Mouse (Mus musculus): Measurements from ENCODE around the gene Stard13.

Gene Stard13

DNA sequence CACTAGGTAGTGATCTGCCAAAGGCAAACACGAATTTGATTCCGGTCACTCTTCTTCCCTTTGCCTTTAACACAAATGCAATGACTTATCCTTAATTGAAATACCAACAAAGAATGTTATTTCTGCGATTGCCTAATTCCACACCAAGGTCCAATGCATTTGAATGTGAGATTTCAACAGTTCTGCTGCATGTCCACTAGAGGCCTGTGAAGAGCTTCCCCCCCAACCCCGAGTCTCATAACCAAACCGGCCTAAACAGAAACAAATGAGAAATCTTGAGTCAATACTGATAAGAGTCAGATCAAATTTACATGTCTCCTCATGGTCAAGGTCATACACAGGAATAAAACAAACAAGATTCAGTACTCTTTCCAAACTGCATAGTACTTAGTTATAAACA lies 91.4 kb downstream of the Stard13 start:
- DNase-seq (ENCODE audit: low read depth, low spot score): no peak

DNA sequence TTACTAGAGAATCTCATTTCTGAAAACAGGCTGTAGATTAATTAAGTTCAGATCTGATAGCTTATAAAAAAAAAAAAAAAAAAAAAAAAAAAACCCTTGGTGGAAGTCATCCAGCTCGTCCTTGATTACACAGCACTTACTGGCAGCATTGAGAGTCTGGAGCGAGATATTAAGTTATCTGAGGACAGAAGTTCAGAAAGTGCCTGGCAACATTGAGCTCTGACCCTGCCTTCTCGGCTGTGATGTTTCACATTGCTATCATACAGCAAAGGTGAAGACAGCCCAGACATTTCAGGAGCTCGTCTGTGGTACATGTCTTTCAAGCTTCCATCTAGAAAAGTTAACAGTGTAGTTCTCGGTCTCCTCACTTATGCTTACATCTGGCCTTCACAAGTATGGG lies 95.7 kb downstream of the Stard13 start:
- DNase-seq (ENCODE audit: low read depth, low spot score): no peak

DNA sequence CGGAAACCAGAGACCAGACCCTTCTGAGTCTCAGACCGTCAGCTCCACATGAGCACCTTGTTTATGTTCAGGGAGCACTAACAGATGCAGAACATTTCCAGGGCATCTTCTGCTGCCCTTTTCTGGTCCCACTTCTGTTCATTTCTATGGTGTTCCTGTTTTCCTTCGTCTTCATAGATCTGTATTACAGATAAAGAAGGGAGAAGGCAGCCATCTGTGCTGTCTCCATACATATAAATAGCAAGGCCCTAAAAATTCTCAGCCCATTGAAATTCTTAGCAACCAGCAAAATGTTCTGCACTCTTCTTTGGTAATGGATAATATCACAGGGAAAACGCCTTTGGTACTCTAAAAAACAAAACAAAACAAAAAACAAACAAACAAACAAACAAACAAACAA lies 96.3 kb downstream of the Stard13 start:
- no peak for DNase-seq (ENCODE audit: low read depth, low spot score)

DNA sequence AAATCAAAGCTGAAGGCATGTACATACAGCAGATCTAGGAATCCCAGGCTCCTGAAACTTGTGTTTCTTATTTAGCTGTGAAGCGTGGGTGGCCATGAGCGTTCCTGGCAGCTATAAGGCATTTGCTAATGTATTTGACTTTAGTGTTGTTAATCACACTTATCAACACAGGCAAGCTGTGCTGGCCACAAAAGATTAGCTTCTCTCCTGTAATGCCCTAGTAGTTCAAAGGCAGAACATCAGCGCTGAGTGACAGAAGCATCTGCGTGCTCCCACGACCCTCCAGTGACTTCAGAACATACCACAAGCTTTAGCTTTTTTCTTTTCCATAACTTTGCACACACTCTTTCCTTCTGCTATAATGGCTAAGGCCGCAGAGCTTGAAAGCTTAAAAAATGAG lies 97.7 kb downstream of the Stard13 start:
- no peak for DNase-seq (ENCODE audit: low read depth, low spot score)

DNA sequence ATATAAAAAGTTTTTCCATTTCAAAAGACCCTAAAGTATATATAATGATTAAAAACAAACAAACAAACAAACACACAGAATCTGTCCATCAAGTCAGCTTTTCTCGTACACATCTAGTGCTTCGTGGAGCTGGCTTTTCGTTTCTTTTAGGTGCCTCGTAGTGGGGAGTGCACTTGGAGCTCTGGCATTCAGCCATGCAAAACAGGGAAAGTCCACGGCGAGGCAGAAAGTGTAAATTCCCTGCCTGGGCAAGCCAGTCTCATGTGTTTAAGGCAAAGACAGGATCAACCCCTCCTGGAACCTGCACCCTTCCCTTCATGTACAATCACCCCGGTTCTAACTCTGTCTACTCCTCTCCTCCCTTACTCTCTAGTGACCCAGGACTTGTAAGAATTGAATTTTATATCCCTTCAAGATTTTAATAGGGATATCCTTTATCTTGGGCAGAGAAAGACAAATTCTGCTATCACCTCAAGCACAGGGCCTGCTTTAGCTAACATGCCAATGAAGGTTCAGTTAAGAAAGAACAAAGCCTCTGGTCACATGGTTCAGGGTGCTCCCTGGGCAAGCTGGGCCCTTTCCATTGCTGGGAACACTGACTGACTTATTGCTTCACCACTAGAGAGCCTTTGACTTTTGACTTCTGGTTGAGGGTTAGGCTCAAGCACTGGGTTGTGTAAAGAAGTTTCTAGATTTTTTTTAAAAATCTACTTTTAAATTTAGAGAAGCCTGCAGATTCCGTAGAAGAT lies 98.4 kb downstream of the Stard13 start:
- DNase-seq (ENCODE audit: low read depth, low spot score): no peak

DNA sequence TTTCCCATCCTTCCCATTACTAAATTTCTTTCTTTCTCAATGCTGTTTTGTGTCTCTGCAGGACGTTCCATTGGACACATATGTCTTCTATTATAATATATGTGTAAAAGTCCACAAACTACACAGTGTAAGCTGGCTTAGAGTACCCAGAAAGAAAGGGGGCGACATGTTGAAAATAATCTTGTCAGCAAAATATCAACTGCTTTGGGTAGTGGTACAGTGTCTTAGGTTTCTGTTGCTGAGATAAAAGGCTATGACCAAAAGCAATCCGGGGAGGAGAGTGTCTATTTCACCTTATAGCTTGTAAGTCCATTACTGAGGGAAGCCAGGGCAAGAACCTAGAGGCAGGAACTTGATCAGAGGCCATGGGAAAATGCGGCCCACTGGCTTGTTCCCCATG lies 99.4 kb downstream of the Stard13 start:
- DNase-seq (ENCODE audit: low read depth, low spot score): no peak

DNA sequence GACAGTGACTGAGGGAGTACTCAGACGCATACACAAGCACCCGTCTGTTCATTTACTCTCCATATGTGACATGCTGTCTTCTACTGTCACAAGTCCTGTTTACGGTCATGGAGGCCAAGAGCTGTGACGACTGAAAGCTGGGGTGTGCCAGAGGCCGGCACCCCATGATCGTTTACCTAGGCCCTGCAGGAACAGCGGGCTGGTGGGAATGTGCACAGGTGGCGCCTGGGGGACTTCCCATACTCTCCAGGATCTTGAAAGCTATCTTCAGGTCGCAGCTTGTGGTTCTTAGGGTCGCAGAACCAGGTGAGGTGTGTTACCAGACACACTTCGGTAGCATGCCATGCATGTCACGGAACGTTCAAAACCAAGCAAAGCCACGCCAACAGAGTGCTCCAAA lies 99.9 kb downstream of the Stard13 start:
- no peak for DNase-seq (ENCODE audit: low read depth, low spot score)

DNA sequence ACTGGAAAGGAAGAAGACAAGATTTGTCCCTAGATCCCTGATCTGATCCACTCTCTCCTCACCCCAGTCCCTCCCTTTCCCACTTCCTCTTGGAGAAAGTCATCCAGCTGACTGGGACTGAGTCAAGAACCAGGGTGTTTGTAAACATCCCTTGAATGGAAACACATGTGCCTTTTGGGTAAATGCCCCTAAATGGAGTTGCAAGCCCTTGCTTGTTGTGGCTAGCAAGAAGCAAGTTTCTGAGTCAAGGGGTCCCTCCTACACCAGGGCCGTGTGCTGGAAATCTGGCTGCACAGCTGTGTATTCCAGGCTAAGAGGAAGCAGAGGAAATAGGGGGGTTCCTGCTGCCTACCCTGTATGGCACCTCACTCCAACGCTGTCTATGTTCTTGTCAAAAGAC lies 103.9 kb downstream of the Stard13 start:
- no peak for DNase-seq (ENCODE audit: low read depth, low spot score)

DNA sequence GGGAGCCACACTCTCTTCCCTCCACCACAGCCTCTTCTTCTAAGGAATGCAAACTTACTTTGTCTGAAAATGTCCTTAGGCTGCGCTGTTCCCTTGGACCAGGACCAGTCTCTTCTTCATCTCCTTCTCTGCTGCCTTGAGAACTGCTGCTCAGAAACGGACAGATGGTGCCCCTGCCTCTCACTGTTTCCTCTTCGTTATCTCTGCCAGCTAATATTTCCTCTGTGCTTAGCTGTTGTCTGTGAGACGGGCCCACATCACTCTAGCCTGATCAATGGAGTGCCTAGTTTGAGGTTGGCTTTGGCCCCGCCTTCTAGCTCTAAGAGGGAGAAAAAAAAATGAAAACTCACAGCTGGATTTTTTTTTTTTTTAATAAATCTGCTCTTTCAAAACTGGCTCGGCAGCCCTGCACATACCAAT lies 106.3 kb downstream of the Stard13 start:
- DNase-seq (ENCODE audit: low read depth, low spot score): no peak

DNA sequence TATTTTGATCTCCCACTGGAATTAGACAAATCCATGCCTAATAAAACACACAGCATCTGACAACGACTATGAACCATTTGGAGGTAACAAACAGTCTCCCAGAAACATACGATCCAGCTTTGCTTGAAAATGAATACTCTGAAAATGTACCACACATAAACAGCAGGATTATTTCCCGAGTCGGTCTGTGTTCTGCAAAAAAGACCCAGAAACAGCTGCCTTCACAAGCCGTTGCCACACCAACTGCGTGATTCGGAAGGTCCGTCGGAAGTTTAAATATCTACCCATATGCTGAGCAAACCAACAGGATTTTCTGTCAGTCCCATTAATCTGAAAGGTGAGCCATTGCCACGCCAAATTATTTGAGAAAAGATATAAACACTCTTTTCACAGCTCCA lies 107.0 kb downstream of the Stard13 start:
- no peak for DNase-seq (ENCODE audit: low read depth, low spot score)

DNA sequence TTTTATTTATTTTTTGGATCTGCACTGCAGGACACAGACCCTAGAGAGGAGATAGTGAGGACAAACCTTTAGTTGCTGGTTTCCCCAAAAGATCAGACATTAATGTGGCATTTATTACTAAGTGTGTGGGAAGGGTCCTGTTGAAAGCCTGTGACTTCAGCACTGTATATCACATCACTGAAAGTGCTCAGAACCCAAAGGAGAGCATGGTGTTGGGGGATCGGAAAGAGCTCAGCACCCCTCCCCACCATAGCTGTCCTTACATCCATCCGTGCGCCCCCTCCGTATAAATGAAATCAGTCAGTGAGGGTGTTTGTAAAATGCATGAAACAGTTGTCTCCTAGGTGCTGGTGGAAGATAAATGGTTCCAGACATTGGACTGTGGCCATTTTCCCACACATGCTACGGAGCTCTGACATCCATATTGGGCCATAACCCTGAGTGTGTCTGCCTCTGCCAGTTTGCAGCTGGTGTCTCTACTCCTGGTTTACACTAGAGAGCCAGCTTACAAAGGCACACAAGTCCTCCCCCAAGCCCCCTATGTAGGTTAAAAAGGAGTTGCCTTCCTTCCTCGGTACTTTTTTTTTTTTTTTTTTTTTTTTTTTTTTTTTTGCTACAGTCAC lies 107.5 kb downstream of the Stard13 start:
- DNase-seq (ENCODE audit: low read depth, low spot score): no peak

DNA sequence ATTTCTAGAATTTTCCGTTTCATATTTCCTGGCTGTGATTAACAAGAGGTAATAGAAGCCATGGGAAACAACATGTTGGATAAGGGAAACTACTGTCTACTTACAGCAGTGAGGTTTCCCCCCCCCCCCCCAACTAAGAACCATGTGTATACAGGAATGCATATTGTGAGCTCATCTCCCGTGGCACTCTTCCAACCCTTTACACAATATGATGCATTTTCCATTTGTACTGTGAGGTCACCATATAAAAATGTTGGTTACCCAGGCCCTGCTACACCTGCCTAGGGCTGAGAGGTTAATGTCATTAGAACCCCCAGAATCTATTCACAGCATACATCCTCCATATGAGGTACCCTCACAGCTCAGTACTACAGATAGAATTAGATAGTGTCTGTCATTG lies 115.8 kb downstream of the Stard13 start:
- DNase-seq (ENCODE audit: low read depth, low spot score): no peak

DNA sequence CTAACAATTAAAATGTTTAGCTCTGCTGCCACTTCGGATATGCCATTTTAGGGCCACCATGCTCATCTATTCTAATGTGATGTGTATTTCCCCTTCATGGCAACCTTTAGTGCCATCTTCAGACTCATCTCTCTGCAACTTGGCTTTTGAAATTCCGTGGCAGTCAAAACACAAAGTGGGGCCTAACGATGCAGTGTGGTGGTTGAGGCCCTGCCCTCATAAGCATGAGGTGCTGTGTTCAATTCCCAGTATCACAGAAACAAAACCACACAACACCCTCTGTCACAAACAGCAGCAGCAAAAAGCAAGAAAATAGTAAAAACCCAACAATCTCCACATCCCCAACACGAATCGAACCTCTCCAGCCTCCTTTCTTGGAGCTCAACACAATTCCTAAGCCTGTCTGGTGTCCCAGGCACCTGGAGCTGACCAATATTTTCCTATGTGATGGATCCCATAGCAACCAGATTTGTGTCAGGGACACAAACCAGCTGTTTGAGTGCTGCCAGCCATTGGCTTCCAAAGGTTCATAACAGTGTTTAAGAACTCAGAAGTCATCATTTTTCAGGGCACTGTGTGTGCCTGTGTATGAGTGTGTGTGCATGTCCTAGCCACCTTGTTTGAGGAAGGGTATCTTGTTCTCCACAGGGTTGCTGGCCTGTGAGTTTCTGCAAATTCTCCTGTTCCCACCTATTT lies 117.3 kb downstream of the Stard13 start:
- no peak for DNase-seq (ENCODE audit: low read depth, low spot score)

DNA sequence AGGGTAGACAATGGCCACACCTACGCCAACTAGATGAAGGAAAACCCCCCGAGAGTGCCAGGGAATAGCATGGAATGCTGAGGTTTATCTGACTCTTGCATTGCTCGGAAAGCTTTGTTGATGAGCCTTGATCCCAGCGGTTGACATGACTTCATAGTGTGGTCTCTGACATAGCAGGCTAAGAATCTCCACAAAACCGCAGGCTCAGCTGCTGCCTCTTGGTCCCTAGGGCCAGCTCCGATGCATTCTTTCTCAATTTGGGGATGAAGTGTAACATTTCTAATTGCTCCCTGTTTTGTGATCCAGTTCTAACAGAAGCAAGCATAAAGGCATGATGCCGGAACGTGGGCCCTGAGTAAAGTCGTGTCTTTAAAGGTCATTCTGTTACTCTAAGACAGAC lies 120.9 kb downstream of the Stard13 start:
- no peak for DNase-seq (ENCODE audit: low read depth, low spot score)

DNA sequence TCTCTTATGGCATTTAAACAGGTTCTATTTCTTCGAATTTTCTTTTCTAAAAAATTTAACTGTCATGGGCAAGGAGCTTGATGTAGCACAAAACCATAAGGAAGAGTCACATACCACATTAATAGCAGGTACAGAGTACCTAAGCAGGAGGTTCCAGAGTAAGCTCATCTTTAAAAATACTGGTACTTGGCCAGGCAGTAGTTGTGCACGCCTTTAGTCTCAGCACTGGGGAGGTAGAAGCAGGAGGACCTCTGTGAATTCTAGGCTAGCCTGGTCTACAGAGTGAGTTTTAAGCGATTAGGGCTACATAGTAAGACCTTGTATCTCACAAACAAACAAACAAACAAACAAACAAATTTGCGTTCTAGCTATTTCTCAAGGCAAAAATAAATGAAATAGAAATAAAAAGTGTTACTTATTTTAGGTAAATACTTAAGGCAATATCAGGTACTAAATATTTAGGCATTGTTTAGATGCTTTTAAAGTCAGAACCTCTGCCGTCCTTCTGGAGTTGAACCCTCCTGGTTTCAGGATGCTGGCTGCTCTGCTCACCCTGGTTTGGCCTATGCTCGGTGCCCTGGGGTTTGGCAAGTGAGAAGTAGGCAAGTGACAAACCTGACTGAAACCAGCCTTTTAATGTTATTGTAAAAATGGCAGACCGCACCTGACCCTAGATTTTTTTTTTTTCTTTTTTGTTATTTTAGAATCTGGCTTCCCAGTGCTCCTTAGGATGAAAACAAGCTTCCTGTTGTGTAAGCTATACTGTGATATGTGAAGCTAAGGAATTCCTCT lies 122.4 kb downstream of the Stard13 start:
- DNase-seq (ENCODE audit: low read depth, low spot score): no peak

DNA sequence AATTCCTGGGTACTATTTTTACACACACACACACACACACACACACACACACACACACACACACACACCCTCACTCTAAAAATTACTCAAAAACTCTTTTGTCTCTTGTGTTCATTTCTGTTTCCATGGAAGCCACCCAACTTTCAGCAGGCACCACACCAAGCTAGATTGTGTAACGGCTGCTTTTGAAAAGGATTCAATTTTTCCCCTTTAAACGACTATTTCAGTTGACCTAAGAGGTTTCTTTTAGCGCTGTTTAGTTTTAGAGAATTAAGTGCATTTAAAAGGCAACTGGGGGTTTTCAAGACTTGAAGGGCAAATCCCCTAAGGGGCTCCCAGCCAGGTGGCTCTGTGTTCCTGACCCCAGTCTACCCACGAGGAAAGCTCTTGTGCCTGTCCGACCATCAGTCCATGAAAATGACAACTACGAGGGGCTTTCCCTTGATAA lies 123.2 kb downstream of the Stard13 start:
- DNase-seq (ENCODE audit: low read depth, low spot score): no peak

DNA sequence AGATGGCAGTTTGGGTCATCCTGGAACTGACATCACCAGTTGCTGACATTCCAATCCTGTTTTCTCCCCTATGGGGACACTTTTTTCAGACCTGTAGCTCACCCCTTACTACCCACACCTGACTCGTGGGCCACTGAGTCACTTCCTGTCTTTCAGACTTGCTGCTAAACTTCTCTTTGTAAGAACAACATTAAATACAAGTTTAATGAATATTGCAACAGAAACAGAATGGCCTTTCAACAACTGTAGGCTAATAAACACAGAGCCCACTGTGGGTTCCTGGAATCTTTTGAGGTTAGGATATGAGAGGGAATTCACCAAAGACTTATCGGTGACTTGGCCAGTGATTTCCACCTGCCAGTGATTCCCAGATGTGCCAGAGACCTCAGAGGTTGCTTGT lies 123.8 kb downstream of the Stard13 start:
- DNase-seq (ENCODE audit: low read depth, low spot score): no peak

DNA sequence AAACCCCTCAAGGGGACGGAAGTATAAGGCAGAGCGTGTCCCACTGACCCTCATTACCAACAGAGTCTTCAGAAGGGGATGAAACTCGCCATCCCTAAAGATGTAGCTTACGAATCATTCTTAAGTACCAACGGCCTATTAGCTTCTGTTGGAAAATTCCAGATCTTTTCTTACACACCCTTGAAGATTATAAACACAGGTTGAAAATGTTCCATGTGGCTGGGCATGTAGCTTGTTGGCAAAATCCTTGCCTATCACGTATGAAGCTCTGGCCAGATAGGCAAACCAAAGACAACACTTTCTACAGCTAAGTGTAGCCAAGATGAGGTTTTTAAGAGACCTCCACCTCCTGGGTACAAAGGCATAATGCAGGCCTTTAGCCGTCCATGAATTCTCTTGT lies 124.7 kb downstream of the Stard13 start:
- no peak for DNase-seq (ENCODE audit: low read depth, low spot score)

DNA sequence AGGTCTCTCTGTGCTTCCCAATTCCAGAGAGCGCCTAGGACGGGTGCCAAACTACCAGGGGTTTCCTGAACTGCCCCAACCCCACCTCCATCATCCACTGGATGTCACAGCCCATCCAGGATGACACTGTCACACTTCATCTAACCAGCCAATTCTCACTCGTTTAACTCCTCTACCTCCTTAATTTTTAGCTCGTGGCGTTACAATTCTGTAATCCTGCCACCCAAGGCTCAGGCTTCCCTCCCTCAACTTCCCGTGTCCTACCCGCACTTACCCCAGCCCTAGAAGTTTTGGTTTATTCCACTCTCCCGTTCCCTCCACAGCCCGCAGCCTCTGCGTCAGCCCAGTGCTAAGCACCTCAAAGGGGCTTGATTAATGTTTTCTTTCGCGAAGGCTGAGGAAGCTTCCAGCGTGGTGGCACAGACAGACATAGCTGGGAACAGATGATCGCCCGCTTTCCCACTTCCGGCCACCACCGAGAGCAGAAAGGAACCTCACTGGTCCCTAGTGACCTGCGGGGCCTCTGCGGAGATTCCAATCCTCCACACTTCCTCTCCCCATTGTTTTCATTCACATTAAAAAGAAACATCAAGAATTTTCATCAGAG lies 125.2 kb downstream of the Stard13 start:
- no peak for DNase-seq (ENCODE audit: low read depth, low spot score)

DNA sequence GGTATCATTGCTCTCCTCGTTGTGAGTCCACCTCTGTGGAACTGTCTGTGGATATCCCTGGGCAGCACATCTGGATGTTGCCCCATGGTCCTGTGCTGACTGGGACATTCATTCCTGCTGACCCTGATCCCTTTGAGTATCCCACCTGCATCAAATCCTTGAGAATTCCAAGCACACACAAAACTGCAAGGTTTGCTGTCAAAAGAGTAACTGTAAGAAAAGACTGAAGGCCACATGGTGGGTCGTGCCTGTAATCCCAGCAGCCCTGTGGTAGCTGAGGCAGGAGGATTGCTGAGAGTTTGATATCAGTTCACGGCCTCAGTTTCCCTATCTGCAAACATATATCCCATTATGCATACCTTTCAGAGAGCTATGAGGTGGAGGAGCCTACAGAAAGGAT lies 126.8 kb downstream of the Stard13 start:
- DNase-seq (ENCODE audit: low read depth, low spot score): no peak

DNA sequence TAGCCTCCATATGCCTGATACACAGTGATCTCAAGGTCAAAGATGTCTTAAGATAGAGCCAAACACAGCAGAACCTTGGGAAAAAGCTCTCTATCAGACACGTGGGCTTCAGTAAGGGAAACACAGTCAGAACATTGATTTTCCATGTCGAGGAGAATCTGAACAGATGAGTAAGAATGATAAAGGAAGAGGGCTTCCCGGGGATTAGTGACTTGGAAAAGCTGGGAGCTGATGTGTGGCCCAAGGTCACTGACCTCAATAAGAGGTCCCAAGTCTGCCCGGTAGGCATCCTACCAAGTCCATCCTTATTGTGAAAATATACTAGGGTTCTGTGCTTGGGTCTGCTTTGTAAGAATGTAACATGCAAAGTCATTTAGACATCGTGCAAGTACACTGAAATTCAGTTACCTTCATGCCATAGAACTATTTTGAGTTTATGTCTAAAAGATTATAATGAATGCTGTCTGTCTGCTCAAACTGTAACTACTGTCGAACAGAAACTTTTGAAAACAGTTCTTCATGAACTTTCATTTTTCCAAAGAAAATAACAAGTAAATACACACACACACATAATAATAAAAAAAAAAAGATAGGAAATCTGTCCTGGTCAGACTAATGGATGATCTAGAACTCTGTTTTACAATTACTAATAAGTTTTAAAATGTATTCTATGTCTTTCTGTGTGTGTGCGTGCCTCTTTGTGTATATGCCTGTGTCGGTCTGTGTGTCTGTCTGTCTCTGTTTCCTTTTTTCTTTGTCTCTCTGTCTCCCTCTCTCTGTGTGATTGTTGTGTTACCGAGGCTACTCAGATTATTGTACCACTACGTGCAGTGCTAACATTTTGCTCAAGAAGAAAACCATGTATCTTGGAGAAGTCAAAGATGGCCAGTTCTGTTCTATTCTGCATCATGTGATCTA lies 128.3 kb downstream of the Stard13 start:
- no peak for DNase-seq (ENCODE audit: low read depth, low spot score)

All from embryo, embryonic 11.5 days (tissue).